Mouse (Mus musculus): ENCODE results near the gene Cnot2. TPM values are rescaled to one million over a fixed set of nuclear protein-coding genes. Genes with fewer than 3 reads are reported as not detected.

Cnot2 gene
- polyA plus RNA-seq, 1 experiment from 2014 or later, result 60.0 TPM

- Histone ChIP-seq H3K27ac (no peak overlapping the region), H3K4me1 (replicated peaks) (peaks cover 3% of the 10 kb centered on the region; the same call in 1 of the 2 replicates), H3K27me3 (no peaks in the 10 kb centered on the region), H3K4me2 (no peak overlapping the region), H3K36me3 (no peaks in the 10 kb centered on the region), H3K9me3 (replicated peaks) (no peaks in the 10 kb centered on the region), H3K9ac (no peak overlapping the region), H3K4me3 (no peak overlapping the region)
- 87% methylated on average over 9 of the region's 9 CpGs for whole genome bisulfite sequencing
- ATAC-seq (replicated peaks; ENCODE audit: insufficient number of reproducible peaks, insufficient read depth, low FRiP score, low read depth), result no peak
Observed at GRCm38 (mm10) chr10:116447176-116447575, 134.1 kb downstream of the Cnot2 start.

GRCm38 (mm10) chr10:116446040-116446439, 135.3 kb downstream of the Cnot2 start:
- Histone ChIP-seq H3K9me3 (replicated peaks) (no peaks in the 10 kb centered on the region), H3K36me3 (no peaks in the 10 kb centered on the region), H3K4me2 (no peak overlapping the region), H3K4me1 (replicated peaks) (peaks cover 3% of the 10 kb centered on the region; the same call in 1 of the 2 replicates), H3K9ac (no peak overlapping the region), H3K27me3 (no peaks in the 10 kb centered on the region), H3K27ac (no peak overlapping the region), H3K4me3 (no peak overlapping the region)
- 60% methylated on average over 10 of the region's 12 CpGs for WGBS
- peak; percentile 58; the same call in 1 of the 2 replicates for ATAC-seq (replicated peaks; ENCODE audit: insufficient number of reproducible peaks, insufficient read depth, low FRiP score, low read depth)

- 0 out of 2 replicates have a peak, but pooled peaks cover 3% of the 10 kb centered on the region for H3K4me1 ChIP-seq (replicated peaks)
- H3K27ac ChIP-seq, result no peak overlapping the region
- 88% methylated on average over 8 of the region's 8 CpGs for WGBS
- H3K36me3 ChIP-seq, result no peaks in the 10 kb centered on the region
- H3K4me3 ChIP-seq, result no peak overlapping the region
- ATAC-seq (replicated peaks; ENCODE audit: insufficient number of reproducible peaks, insufficient read depth, low FRiP score, low read depth), result no peak
- no peak overlapping the region for H3K4me2 ChIP-seq
- no peaks in the 10 kb centered on the region for H3K9me3 ChIP-seq (replicated peaks)
- H3K9ac ChIP-seq, result no peak overlapping the region
- no peaks in the 10 kb centered on the region for H3K27me3 ChIP-seq
Observed at GRCm38 (mm10) chr10:116444826-116445225, 136.5 kb downstream of the Cnot2 start.

- H3K27me3 ChIP-seq, result no peaks in the 10 kb centered on the region
- no peaks in the 10 kb centered on the region for H3K9me3 ChIP-seq (replicated peaks)
- no peak overlapping the region for H3K9ac ChIP-seq
- no peaks in the 10 kb centered on the region for H3K36me3 ChIP-seq
- 92% methylated on average over 10 of the region's 10 CpGs for WGBS
- 0 out of 2 replicates have a peak, but pooled peaks cover 3% of the 10 kb centered on the region for H3K4me1 ChIP-seq (replicated peaks)
- no peak overlapping the region for H3K27ac ChIP-seq
- ATAC-seq (replicated peaks; ENCODE audit: insufficient number of reproducible peaks, insufficient read depth, low FRiP score, low read depth), result no peak
- H3K4me2 ChIP-seq, result no peak overlapping the region
- H3K4me3 ChIP-seq, result no peak overlapping the region
Observed at GRCm38 (mm10) chr10:116444371-116444770, 136.9 kb downstream of the Cnot2 start.

- 90% methylated on average over 7 of the region's 7 CpGs for WGBS
Observed at GRCm38 (mm10) chr10:116440946-116441345, 140.4 kb downstream of the Cnot2 start.

GRCm38 (mm10) chr10:116440088-116440487, 141.2 kb downstream of the Cnot2 start:
- 0 out of 2 replicates have a peak, but pooled peaks have one; percentile 51 for ATAC-seq (replicated peaks; ENCODE audit: insufficient number of reproducible peaks, insufficient read depth, low FRiP score, low read depth)
- peak overlapping the region; percentile 47 for H3K4me2 ChIP-seq
- 42% methylated on average over 10 of the region's 10 CpGs for WGBS

More at GRCm38 (mm10) chr10:116440946-116441345, 140.4 kb downstream of the Cnot2 start:
- peaks cover 12% of the 10 kb centered on the region for H3K9me3 ChIP-seq (replicated peaks)
- 0 out of 2 replicates have a peak, but pooled peaks cover 3% of the 10 kb centered on the region for H3K36me3 ChIP-seq
- H3K4me3 ChIP-seq, result no peak overlapping the region
- no peaks in the 10 kb centered on the region for H3K27me3 ChIP-seq
- no peak overlapping the region for H3K9ac ChIP-seq
- ATAC-seq (replicated peaks; ENCODE audit: insufficient number of reproducible peaks, insufficient read depth, low FRiP score, low read depth), result no peak
- 0 out of 2 replicates have a peak, but pooled peaks cover 3% of the 10 kb centered on the region for H3K4me1 ChIP-seq (replicated peaks)
- peak overlapping the region; percentile 47; the same call in 1 of the 2 replicates for H3K4me2 ChIP-seq
- H3K27ac ChIP-seq, result no peak overlapping the region

GRCm38 (mm10) chr10:116435455-116435854, 145.9 kb downstream of the Cnot2 start:
- Histone ChIP-seq H3K4me2 (no peak overlapping the region), H3K27me3 (no peaks in the 10 kb centered on the region), H3K9me3 (replicated peaks) (peaks cover 12% of the 10 kb centered on the region), H3K4me3 (no peak overlapping the region), H3K9ac (no peak overlapping the region), H3K36me3 (0 out of 2 replicates have a peak, but pooled peaks cover 3% of the 10 kb centered on the region), H3K27ac (no peak overlapping the region), H3K4me1 (replicated peaks) (0 out of 2 replicates have a peak, but pooled peaks cover 2% of the 10 kb centered on the region)
- 84% methylated on average over 12 of the region's 12 CpGs for WGBS
- no peak for ATAC-seq (replicated peaks; ENCODE audit: insufficient number of reproducible peaks, insufficient read depth, low FRiP score, low read depth)

More at GRCm38 (mm10) chr10:116440088-116440487, 141.2 kb downstream of the Cnot2 start:
- peak overlapping the region; percentile 3; the same call in 1 of the 2 replicates for H3K4me3 ChIP-seq
- no peak overlapping the region; the same call in 1 of the 2 replicates for H3K27ac ChIP-seq
- no peaks in the 10 kb centered on the region for H3K27me3 ChIP-seq
- 0 out of 2 replicates have a peak, but pooled peaks cover 3% of the 10 kb centered on the region for H3K4me1 ChIP-seq (replicated peaks)
- H3K36me3 ChIP-seq, result 0 out of 2 replicates have a peak, but pooled peaks cover 3% of the 10 kb centered on the region
- peaks cover 12% of the 10 kb centered on the region for H3K9me3 ChIP-seq (replicated peaks)
- no peak overlapping the region for H3K9ac ChIP-seq

Small RNA genes within 50 kb of the gene (microRNA-seq; reads per million reads assigned to microRNA genes)
- gene Gm25190, result not detected

Other genes starting within 250 kb of the Cnot2 start
- 3.7 and 4.2 TPM in 2 replicates for gene Kcnmb4, start 107.6 kb downstream of the Cnot2 start, polyA plus RNA-seq (2015; fragmentation: Nextera tagmentation; extraction: Ambion mirVana)

Measured in heart, embryonic 15.5 days (tissue).